Mouse (Mus musculus): ENCODE results near the gene Gm10945. TPM values are rescaled to one million over a fixed set of nuclear protein-coding genes. Genes with fewer than 3 reads are reported as not detected.

Gm10945 gene
- polyA plus RNA-seq (2015; fragmentation: Nextera tagmentation; extraction: Ambion mirVana): not detected in 2 replicates

GRCm38 (mm10) chr10:6761287-6761811, at the start of gene Gm10945:
Gm10945 (minus strand) TSS chr10:6761761.
- no peak for ATAC-seq (replicated peaks)
- no peaks in the 10 kb centered on the region for H3K36me3 ChIP-seq
- no peak within 1 kb of the TSS for H3K9ac ChIP-seq (replicated peaks)
- no peak within 1 kb of the TSS for H3K4me3 ChIP-seq
- H3K4me2 ChIP-seq (replicated peaks): no peak within 1 kb of the TSS
- WGBS: 90% methylated on average over 2 of the region's 2 CpGs
- H3K27me3 ChIP-seq: no peaks in the 10 kb centered on the region
- H3K4me1 ChIP-seq: no peaks in the 10 kb centered on the region
- H3K9me3 ChIP-seq: no peaks in the 10 kb centered on the region
- H3K27ac ChIP-seq (replicated peaks): no peak within 1 kb of the TSS

- Histone ChIP-seq H3K4me3 (no peak overlapping the region), H3K36me3 (no peaks in the 10 kb centered on the region), H3K27ac (replicated peaks) (no peak overlapping the region), H3K9ac (replicated peaks) (no peak overlapping the region), H3K4me1 (0 out of 2 replicates have a peak, but pooled peaks cover 6% of the 10 kb centered on the region), H3K9me3 (no peaks in the 10 kb centered on the region), H3K4me2 (replicated peaks) (no peak overlapping the region), H3K27me3 (peaks cover 8% of the 10 kb centered on the region)
- no peak for ATAC-seq (replicated peaks)
These were observed 28.7 kb upstream of the Gm10945 start for GRCm38 (mm10) chr10:6790226-6790625.

GRCm38 (mm10) chr10:6788517-6789237, 27.1 kb upstream of the Gm10945 start:
- no peaks in the 10 kb centered on the region for H3K36me3 ChIP-seq
- H3K27ac ChIP-seq (replicated peaks): no peak overlapping the region
- H3K4me3 ChIP-seq: peak overlapping the region; percentile 39
- peaks cover 8% of the 10 kb centered on the region for H3K27me3 ChIP-seq
- H3K9ac ChIP-seq (replicated peaks): peak overlapping the region; percentile 43
- H3K9me3 ChIP-seq: no peaks in the 10 kb centered on the region
- peak overlapping the region; percentile 46 for H3K4me2 ChIP-seq (replicated peaks)
- WGBS: 4% methylated on average over 25 of the region's 25 CpGs
- H3K4me1 ChIP-seq: 0 out of 2 replicates have a peak, but pooled peaks cover 6% of the 10 kb centered on the region
- peak; percentile 86 for ATAC-seq (replicated peaks)

- H3K27me3 ChIP-seq: no peaks in the 10 kb centered on the region
- no peak within 1 kb of the TSS for H3K4me2 ChIP-seq (replicated peaks)
- no peaks in the 10 kb centered on the region for H3K36me3 ChIP-seq
- no peaks in the 10 kb centered on the region for H3K4me1 ChIP-seq
- H3K4me3 ChIP-seq: no peak within 1 kb of the TSS
- H3K9me3 ChIP-seq: no peaks in the 10 kb centered on the region
- no peak for ATAC-seq (replicated peaks)
- H3K9ac ChIP-seq (replicated peaks): no peak within 1 kb of the TSS
- WGBS: 92% methylated on average over 3 of the region's 3 CpGs
- no peak within 1 kb of the TSS for H3K27ac ChIP-seq (replicated peaks)
These were observed 3.4 kb downstream of the Gm10945 start, which contains the start of gene Oprm1 for GRCm38 (mm10) chr10:6758206-6758605. Oprm1 (plus strand) TSS chr10:6758506.

- H3K4me1 ChIP-seq: no peaks in the 10 kb centered on the region
- WGBS: 94% methylated on average over 5 of the region's 5 CpGs
- H3K9me3 ChIP-seq: no peaks in the 10 kb centered on the region
- no peak overlapping the region for H3K9ac ChIP-seq (replicated peaks)
- H3K36me3 ChIP-seq: no peaks in the 10 kb centered on the region
- no peak overlapping the region for H3K4me3 ChIP-seq
- H3K27ac ChIP-seq (replicated peaks): no peak overlapping the region
- ATAC-seq (replicated peaks): no peak
- no peak overlapping the region for H3K4me2 ChIP-seq (replicated peaks)
- H3K27me3 ChIP-seq: no peaks in the 10 kb centered on the region
These were observed 8.2 kb downstream of the Gm10945 start for GRCm38 (mm10) chr10:6753375-6753774.

DNA sequence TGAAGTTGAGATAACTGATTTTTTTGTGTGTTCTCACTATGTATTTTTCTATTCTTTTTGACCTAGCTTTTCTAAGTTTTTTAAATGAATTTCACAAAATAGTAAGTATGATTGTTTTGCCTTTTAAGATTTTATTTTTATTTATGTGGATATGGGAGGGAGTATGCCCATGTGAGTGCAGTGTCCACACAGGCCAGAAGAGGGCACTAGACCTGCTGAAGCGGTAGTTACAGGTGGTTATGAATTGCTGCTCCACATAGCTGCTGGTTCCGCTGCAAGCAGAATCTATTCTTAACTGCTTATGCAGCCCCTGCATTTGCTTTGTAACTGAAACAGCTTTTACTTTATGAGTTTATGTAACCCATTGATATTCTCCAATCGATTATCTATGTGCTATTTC, 33.1 kb downstream of the Gm10945 start:
- no peak for ATAC-seq (replicated peaks)
- Histone ChIP-seq H3K9me3 (no peaks in the 10 kb centered on the region), H3K27me3 (no peaks in the 10 kb centered on the region), H3K27ac (replicated peaks) (no peak overlapping the region), H3K36me3 (no peaks in the 10 kb centered on the region), H3K4me2 (replicated peaks) (no peak overlapping the region), H3K4me1 (no peaks in the 10 kb centered on the region), H3K9ac (replicated peaks) (no peak overlapping the region), H3K4me3 (no peak overlapping the region)
- WGBS: 91% methylated on average over 3 of the region's 3 CpGs

GRCm38 (mm10) chr10:6723765-6724164, 37.8 kb downstream of the Gm10945 start:
- Histone ChIP-seq H3K9me3 (no peaks in the 10 kb centered on the region), H3K4me1 (no peaks in the 10 kb centered on the region), H3K4me2 (replicated peaks) (no peak overlapping the region), H3K36me3 (no peaks in the 10 kb centered on the region), H3K9ac (replicated peaks) (no peak overlapping the region), H3K27ac (replicated peaks) (no peak overlapping the region), H3K4me3 (no peak overlapping the region), H3K27me3 (no peaks in the 10 kb centered on the region)
- 50% methylated on average over 1 of the region's 1 CpGs for WGBS
- no peak for ATAC-seq (replicated peaks)

GRCm38 (mm10) chr10:6717181-6717948, 44.2 kb downstream of the Gm10945 start:
- ATAC-seq (replicated peaks): no peak
- no peaks in the 10 kb centered on the region for H3K9me3 ChIP-seq
- no peak overlapping the region for H3K9ac ChIP-seq (replicated peaks)
- WGBS: 88% methylated on average over 4 of the region's 4 CpGs
- H3K27me3 ChIP-seq: no peaks in the 10 kb centered on the region
- H3K4me2 ChIP-seq (replicated peaks): no peak overlapping the region
- H3K4me1 ChIP-seq: no peaks in the 10 kb centered on the region
- no peak overlapping the region for H3K4me3 ChIP-seq
- H3K36me3 ChIP-seq: no peaks in the 10 kb centered on the region
- no peak overlapping the region for H3K27ac ChIP-seq (replicated peaks)

GRCm38 (mm10) chr10:6705226-6705885, 56.2 kb downstream of the Gm10945 start:
- 86% methylated on average over 1 of the region's 1 CpGs for WGBS
- Histone ChIP-seq H3K4me3 (no peak overlapping the region), H3K27me3 (no peaks in the 10 kb centered on the region), H3K27ac (replicated peaks) (no peak overlapping the region), H3K9me3 (no peaks in the 10 kb centered on the region), H3K4me2 (replicated peaks) (no peak overlapping the region), H3K9ac (replicated peaks) (no peak overlapping the region), H3K4me1 (no peaks in the 10 kb centered on the region), H3K36me3 (no peaks in the 10 kb centered on the region)
- 0 out of 2 replicates have a peak, but pooled peaks have one; percentile 61 for ATAC-seq (replicated peaks)

GRCm38 (mm10) chr10:6694218-6694850, 67.2 kb downstream of the Gm10945 start:
- no peaks in the 10 kb centered on the region for H3K27me3 ChIP-seq
- H3K9ac ChIP-seq (replicated peaks): no peak overlapping the region
- H3K36me3 ChIP-seq: no peaks in the 10 kb centered on the region
- no peak overlapping the region for H3K4me3 ChIP-seq
- H3K4me1 ChIP-seq: no peaks in the 10 kb centered on the region
- ATAC-seq (replicated peaks): 0 out of 2 replicates have a peak, but pooled peaks have one; percentile 32
- no peak overlapping the region for H3K27ac ChIP-seq (replicated peaks)
- H3K9me3 ChIP-seq: no peaks in the 10 kb centered on the region
- no peak overlapping the region for H3K4me2 ChIP-seq (replicated peaks)
- 52% methylated on average over 13 of the region's 13 CpGs for WGBS
